Mouse (Mus musculus): ENCODE measurements around the gene Sipa1l2. TPM values are rescaled to one million over a fixed set of nuclear protein-coding genes. Genes with fewer than 3 reads are reported as not detected.

Gene Sipa1l2
- polyA plus RNA-seq, 1 experiment from 2014 or later = 7.2 TPM

DNA sequence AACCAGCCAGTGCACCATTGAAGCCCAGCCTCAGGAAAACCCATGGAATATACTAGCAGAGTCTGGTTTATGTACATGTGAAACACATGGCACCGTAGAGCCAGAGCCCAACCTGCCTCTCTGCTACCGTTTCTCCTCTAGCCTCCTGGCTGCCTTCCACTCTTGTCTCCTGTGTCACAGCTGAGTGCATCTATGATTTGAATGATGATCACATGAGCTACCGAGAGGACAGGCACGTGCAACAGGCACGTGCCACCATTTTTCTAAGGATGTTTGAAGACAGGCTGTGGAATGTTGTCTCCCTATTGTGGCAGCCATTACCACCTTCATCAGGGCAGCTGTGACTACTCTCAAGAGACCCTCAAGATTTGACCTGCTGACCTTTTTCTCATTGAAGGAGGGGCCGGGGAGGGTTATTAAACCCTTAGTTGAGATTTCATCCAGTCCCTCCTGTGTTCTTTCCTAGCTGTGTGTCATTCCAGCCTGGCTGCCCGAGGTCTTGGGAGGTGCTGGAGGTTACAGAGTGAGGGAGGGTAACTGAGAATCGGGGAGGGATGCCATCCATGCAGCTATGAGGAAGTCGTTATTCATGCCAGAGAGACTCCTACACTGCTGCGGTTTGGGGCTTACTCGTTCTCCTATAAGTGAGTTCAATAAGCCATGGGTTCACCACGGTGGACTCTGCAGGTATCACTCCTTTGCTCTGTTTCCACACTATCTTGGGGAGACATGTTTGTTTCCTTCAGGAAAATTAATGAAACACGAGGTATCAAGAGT lies 181.0 kb downstream of the Sipa1l2 start:
- WGBS (ENCODE audit: missing documents) = 43% methylated on average over 13 of the region's 13 CpGs
- Histone ChIP-seq H3K4me3 (ENCODE audit: inconsistent target) (no peak overlapping the region), H3K27ac (no peak overlapping the region), H3K36me3 (ENCODE audit: inconsistent target) (no peaks in the 10 kb centered on the region), H3K79me2 (ENCODE audit: inconsistent target) (no peaks in the 10 kb centered on the region)

DNA sequence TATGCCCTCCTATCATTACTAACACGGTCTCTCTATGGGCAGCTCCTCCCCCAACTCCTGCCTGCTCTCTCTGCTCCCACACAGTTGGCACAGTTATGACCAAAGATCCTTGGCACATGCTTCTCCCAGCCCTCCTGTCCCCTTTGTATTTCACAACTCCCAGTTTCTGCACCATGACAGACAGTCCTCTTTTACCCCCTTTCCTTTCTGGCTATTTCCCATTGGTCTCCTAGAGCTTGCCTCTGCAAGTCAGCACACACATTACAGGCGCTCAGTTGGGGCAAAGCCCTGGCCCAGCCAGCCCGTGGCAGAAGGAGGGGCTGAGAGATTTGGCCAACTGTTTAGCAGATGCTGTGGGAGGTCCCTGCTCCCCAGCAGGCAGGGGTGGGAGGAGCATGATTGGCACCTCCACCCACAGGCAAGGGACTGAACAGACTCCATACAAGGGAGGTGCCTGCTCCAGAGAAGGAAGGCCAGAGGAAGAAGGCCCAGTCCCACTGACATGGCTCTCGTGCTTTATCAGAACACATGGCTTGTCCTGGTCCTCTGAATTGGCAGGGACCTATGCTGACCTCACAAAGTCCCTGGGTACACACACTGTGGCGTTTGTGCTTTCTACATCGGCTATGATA lies 184.0 kb downstream of the Sipa1l2 start:
- WGBS (ENCODE audit: missing documents) = 71% methylated on average over 6 of the region's 6 CpGs
- Histone ChIP-seq H3K79me2 (ENCODE audit: inconsistent target) (no peaks in the 10 kb centered on the region), H3K4me3 (ENCODE audit: inconsistent target) (no peak overlapping the region), H3K36me3 (ENCODE audit: inconsistent target) (no peaks in the 10 kb centered on the region), H3K27ac (no peak overlapping the region)

GRCm38 (mm10) chr8:125384551-125385183 lies 184.9 kb downstream of the Sipa1l2 start:
- 89% methylated on average over 4 of the region's 4 CpGs for WGBS (ENCODE audit: missing documents)
- H3K79me2 ChIP-seq (ENCODE audit: inconsistent target) = no peaks in the 10 kb centered on the region
- no peak overlapping the region for H3K27ac ChIP-seq
- no peaks in the 10 kb centered on the region for H3K36me3 ChIP-seq (ENCODE audit: inconsistent target)
- H3K4me3 ChIP-seq (ENCODE audit: inconsistent target) = no peak overlapping the region

GRCm38 (mm10) chr8:125381674-125382073 lies 187.9 kb downstream of the Sipa1l2 start:
- H3K79me2 ChIP-seq (ENCODE audit: inconsistent target) = no peaks in the 10 kb centered on the region
- H3K4me3 ChIP-seq (ENCODE audit: inconsistent target) = no peak overlapping the region
- no peaks in the 10 kb centered on the region for H3K36me3 ChIP-seq (ENCODE audit: inconsistent target)
- WGBS (ENCODE audit: missing documents) = 96% methylated on average over 3 of the region's 3 CpGs
- no peak overlapping the region for H3K27ac ChIP-seq

DNA sequence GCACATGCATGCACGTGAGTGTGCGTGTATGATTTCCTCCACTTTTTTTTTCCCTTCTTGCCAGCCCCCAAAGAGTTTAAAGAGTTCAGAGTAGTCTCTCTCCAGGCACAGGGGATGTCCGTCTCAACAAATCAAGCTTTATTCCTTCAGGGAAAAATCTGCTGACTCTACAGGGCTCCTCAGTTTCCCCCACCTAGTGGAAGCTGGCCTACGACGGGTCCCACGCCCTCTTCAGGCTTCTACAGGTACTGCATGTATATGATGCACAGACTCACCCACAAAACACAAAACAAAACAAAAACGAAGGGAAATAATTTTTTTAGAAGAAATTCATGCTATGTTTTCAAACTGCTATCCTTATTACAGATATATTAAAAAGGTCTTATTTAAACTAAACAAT lies 189.7 kb downstream of the Sipa1l2 start:
- Histone ChIP-seq H3K27ac (no peak overlapping the region), H3K4me3 (ENCODE audit: inconsistent target) (no peak overlapping the region), H3K79me2 (ENCODE audit: inconsistent target) (no peaks in the 10 kb centered on the region), H3K36me3 (ENCODE audit: inconsistent target) (no peaks in the 10 kb centered on the region)
- 58% methylated on average over 7 of the region's 7 CpGs for WGBS (ENCODE audit: missing documents)

DNA sequence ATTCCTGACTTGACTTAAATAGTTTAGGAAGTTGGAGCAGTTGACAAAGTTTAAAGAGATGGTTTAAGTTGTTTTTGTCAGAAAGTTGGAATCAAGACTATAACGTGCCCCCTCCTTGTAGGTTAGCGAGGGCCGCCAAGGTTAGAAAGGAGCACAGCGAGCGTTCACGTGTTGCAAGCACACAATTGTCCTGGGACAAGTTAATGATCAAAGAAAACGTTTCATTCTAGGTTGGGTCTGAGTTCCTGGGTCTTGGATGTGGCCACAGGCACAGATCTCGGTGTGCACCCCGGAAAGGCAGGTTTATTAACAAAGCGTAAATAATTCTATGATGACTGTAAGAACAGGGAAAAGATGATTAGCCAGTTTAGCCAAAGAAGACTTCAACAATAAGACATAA lies 190.5 kb downstream of the Sipa1l2 start:
- Histone ChIP-seq H3K27ac (no peak overlapping the region), H3K4me3 (ENCODE audit: inconsistent target) (no peak overlapping the region), H3K36me3 (ENCODE audit: inconsistent target) (no peaks in the 10 kb centered on the region), H3K79me2 (ENCODE audit: inconsistent target) (no peaks in the 10 kb centered on the region)
- WGBS (ENCODE audit: missing documents) = 83% methylated on average over 10 of the region's 10 CpGs

GRCm38 (mm10) chr8:125377704-125378103 lies 191.9 kb downstream of the Sipa1l2 start:
- WGBS (ENCODE audit: missing documents) = 35% methylated on average over 3 of the region's 3 CpGs
- no peaks in the 10 kb centered on the region for H3K79me2 ChIP-seq (ENCODE audit: inconsistent target)
- no peak overlapping the region for H3K4me3 ChIP-seq (ENCODE audit: inconsistent target)
- no peaks in the 10 kb centered on the region for H3K36me3 ChIP-seq (ENCODE audit: inconsistent target)
- H3K27ac ChIP-seq = no peak overlapping the region

GRCm38 (mm10) chr8:125376448-125376845 lies 193.2 kb downstream of the Sipa1l2 start:
- Histone ChIP-seq H3K36me3 (ENCODE audit: inconsistent target) (no peaks in the 10 kb centered on the region), H3K4me3 (ENCODE audit: inconsistent target) (no peak overlapping the region), H3K27ac (no peak overlapping the region), H3K79me2 (ENCODE audit: inconsistent target) (no peaks in the 10 kb centered on the region)
- WGBS (ENCODE audit: missing documents) = 84% methylated on average over 3 of the region's 6 CpGs

GRCm38 (mm10) chr8:125375659-125376447 lies 193.8 kb downstream of the Sipa1l2 start:
- WGBS (ENCODE audit: missing documents) = 71% methylated on average over 8 of the region's 8 CpGs
- H3K27ac ChIP-seq = no peak overlapping the region
- H3K4me3 ChIP-seq (ENCODE audit: inconsistent target) = no peak overlapping the region
- H3K36me3 ChIP-seq (ENCODE audit: inconsistent target) = no peaks in the 10 kb centered on the region
- H3K79me2 ChIP-seq (ENCODE audit: inconsistent target) = no peaks in the 10 kb centered on the region

DNA sequence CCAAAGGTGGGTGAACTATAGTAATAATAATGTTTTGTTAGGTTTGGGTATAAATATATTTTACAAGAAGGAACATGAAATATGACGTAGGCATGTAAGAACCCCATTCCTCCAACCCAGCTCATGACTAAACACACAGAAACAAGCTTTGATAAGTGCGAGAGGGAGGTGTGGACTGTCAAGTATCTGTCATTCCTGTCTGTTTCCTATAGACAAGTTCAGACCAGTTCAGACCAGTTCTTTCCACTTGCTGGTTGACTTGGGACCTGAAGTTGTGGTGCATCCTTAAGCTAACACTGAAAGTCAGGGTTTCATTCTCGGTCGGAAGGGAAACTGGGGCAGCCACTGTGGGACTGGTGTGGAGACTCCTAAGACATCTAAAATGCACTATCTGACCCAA lies 197.0 kb downstream of the Sipa1l2 start:
- WGBS (ENCODE audit: missing documents) = 98% methylated on average over 4 of the region's 4 CpGs
- H3K36me3 ChIP-seq (ENCODE audit: inconsistent target) = no peaks in the 10 kb centered on the region
- H3K79me2 ChIP-seq (ENCODE audit: inconsistent target) = no peaks in the 10 kb centered on the region
- no peak overlapping the region for H3K4me3 ChIP-seq (ENCODE audit: inconsistent target)
- H3K27ac ChIP-seq = no peak overlapping the region

DNA sequence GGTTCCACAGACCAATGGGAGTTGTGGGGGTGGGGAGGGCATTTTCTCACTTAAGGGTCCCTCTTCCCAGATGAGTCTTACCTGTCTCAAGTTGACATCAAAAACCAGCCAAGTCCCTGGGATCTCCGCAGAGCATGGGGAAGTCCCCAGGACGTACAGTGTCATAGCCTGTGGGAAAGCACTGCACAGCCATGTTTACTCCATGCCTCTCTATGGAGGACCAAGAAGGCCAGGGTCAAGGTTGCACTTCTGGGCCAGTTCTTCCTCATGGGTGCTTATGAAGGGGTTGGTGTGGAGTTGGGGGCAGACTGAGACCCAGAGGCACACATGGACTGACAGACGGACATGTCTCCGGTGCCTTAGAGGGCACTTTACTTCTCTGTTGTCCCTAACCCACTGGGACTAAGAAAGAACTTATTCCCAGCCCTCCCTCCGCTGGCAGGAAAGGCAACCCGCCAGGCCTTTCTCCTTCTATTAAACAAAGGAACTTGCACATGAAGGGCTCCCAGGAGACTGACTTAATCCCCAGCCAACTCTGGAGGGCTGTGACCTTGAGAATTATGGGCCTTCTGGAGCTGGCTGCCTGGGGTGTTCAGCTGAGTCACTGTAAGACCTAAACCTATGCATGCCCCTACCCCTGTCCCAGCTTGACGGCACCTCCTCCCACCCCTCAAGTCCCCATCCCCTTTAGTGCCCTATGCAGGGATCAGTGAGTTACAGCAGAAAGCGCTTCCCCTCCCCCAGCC lies 199.9 kb downstream of the Sipa1l2 start:
- 86% methylated on average over 8 of the region's 8 CpGs for WGBS (ENCODE audit: missing documents)
- Histone ChIP-seq H3K27ac (no peak overlapping the region), H3K4me3 (ENCODE audit: inconsistent target) (no peak overlapping the region), H3K36me3 (ENCODE audit: inconsistent target) (no peaks in the 10 kb centered on the region), H3K79me2 (ENCODE audit: inconsistent target) (no peaks in the 10 kb centered on the region)

GRCm38 (mm10) chr8:125368341-125369035 lies 201.1 kb downstream of the Sipa1l2 start:
- 52% methylated on average over 4 of the region's 4 CpGs for WGBS (ENCODE audit: missing documents)
- no peak overlapping the region for H3K27ac ChIP-seq
- H3K79me2 ChIP-seq (ENCODE audit: inconsistent target) = no peaks in the 10 kb centered on the region
- no peaks in the 10 kb centered on the region for H3K36me3 ChIP-seq (ENCODE audit: inconsistent target)
- no peak overlapping the region for H3K4me3 ChIP-seq (ENCODE audit: inconsistent target)
